Mouse (Mus musculus): ENCODE data around the gene Hey2. TPM values are rescaled to one million over a fixed set of nuclear protein-coding genes. Genes with fewer than 3 reads are reported as not detected.

Gene Hey2
- polyA plus RNA-seq, 1 experiment from 2014 or later: 2.2 TPM

- 11% methylated on average over 11 of the region's 11 CpGs for WGBS
- peak overlapping the region; percentile 45 for H3K4me2 ChIP-seq
These were observed 31.7 kb downstream of the Hey2 start for GRCm38 (mm10) chr10:30810967-30811293.

GRCm38 (mm10) chr10:30810247-30810966 lies 32.2 kb downstream of the Hey2 start:
- Histone ChIP-seq H3K9me3 (no peaks in the 10 kb centered on the region; the same call in 1 of the 2 replicates), H3K27me3 (no peaks in the 10 kb centered on the region), H3K4me2 (peak overlapping the region; percentile 45), H3K27ac (no peak overlapping the region), H3K9ac (replicated peaks) (no peak overlapping the region), H3K4me1 (replicated peaks) (no peaks in the 10 kb centered on the region), H3K36me3 (no peaks in the 10 kb centered on the region), H3K4me3 (replicated peaks) (peak overlapping the region; percentile 33)
- ATAC-seq (ENCODE audit: insufficient number of reproducible peaks, insufficient read depth, low FRiP score, low TSS enrichment, low read depth): peak; percentile 20; the same call in 1 of the 2 replicates
- 46% methylated on average over 9 of the region's 9 CpGs for WGBS

More at GRCm38 (mm10) chr10:30810967-30811293, 31.7 kb downstream of the Hey2 start:
- Histone ChIP-seq H3K27me3 (no peaks in the 10 kb centered on the region), H3K9ac (replicated peaks) (no peak overlapping the region), H3K4me3 (replicated peaks) (peak overlapping the region; percentile 33), H3K36me3 (no peaks in the 10 kb centered on the region), H3K27ac (no peak overlapping the region), H3K9me3 (no peaks in the 10 kb centered on the region; the same call in 1 of the 2 replicates), H3K4me1 (replicated peaks) (no peaks in the 10 kb centered on the region)
- peak; percentile 94 for ATAC-seq (ENCODE audit: insufficient number of reproducible peaks, insufficient read depth, low FRiP score, low TSS enrichment, low read depth)

GRCm38 (mm10) chr10:30803587-30804253 lies 38.9 kb downstream of the Hey2 start:
- WGBS: 34% methylated on average over 7 of the region's 7 CpGs
- ATAC-seq (ENCODE audit: insufficient number of reproducible peaks, insufficient read depth, low FRiP score, low TSS enrichment, low read depth): no peak
- H3K4me2 ChIP-seq: peak overlapping the region; percentile 59

GRCm38 (mm10) chr10:30802681-30803586 lies 39.7 kb downstream of the Hey2 start, which contains the start of gene Ncoa7:
Gene Ncoa7, minus strand, starts transcription at chr10:30803326.
- under 1% methylated on average over 75 of the region's 89 CpGs for WGBS
- Histone ChIP-seq H3K27me3 (no peaks in the 10 kb centered on the region), H3K4me3 (replicated peaks) (peak within 1 kb of the TSS; percentile 74), H3K4me1 (replicated peaks) (peaks cover 5% of the 10 kb centered on the region; the same call in 1 of the 2 replicates), H3K27ac (peak within 1 kb of the TSS; percentile 97), H3K9me3 (no peaks in the 10 kb centered on the region), H3K9ac (replicated peaks) (peak within 1 kb of the TSS; percentile 85), H3K4me2 (peak within 1 kb of the TSS; percentile 59), H3K36me3 (no peaks in the 10 kb centered on the region)
- peak; percentile 92 for ATAC-seq (ENCODE audit: insufficient number of reproducible peaks, insufficient read depth, low FRiP score, low TSS enrichment, low read depth)

More at GRCm38 (mm10) chr10:30803587-30804253, 38.9 kb downstream of the Hey2 start:
- Histone ChIP-seq H3K9ac (replicated peaks) (peak overlapping the region; percentile 85), H3K27ac (peak overlapping the region; percentile 97), H3K4me3 (replicated peaks) (peak overlapping the region; percentile 74), H3K36me3 (no peaks in the 10 kb centered on the region), H3K4me1 (replicated peaks) (peaks cover 5% of the 10 kb centered on the region; the same call in 1 of the 2 replicates), H3K9me3 (no peaks in the 10 kb centered on the region), H3K27me3 (no peaks in the 10 kb centered on the region)

DNA sequence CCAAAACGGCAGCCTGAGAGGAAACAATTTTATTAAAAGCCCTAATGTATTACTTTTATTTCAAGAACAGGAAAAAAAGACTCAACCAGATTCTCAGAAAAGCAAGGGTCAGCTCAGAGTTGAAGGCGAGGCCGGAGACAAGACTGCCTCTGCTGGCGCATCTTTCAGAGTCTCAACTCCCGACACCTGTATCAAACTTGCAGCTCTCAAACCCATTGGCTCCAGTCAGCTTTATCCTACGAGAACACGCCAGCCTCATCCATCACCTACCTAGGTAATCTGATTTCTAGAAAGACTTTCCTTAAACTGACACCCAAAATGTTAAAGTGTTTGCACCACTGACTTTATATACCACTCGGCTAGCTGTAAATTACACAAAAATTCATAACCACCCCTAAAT lies 40.6 kb downstream of the Hey2 start:
- Histone ChIP-seq H3K4me1 (replicated peaks) (peaks cover 5% of the 10 kb centered on the region; the same call in 1 of the 2 replicates), H3K36me3 (no peaks in the 10 kb centered on the region), H3K4me3 (replicated peaks) (peak overlapping the region; percentile 74), H3K9ac (replicated peaks) (peak overlapping the region; percentile 85; the same call in 1 of the 2 replicates), H3K27me3 (no peaks in the 10 kb centered on the region), H3K27ac (no peak overlapping the region), H3K4me2 (peak overlapping the region; percentile 59), H3K9me3 (no peaks in the 10 kb centered on the region)
- ATAC-seq (ENCODE audit: insufficient number of reproducible peaks, insufficient read depth, low FRiP score, low TSS enrichment, low read depth): no peak
- 7% methylated on average over 8 of the region's 8 CpGs for WGBS

GRCm38 (mm10) chr10:30799713-30800450 lies 42.7 kb downstream of the Hey2 start:
- Histone ChIP-seq H3K36me3 (no peaks in the 10 kb centered on the region), H3K4me3 (replicated peaks) (no peak overlapping the region), H3K9me3 (peaks cover 5% of the 10 kb centered on the region; the same call in 1 of the 2 replicates), H3K4me2 (no peak overlapping the region), H3K27ac (no peak overlapping the region), H3K9ac (replicated peaks) (no peak overlapping the region), H3K27me3 (no peaks in the 10 kb centered on the region), H3K4me1 (replicated peaks) (peaks cover 5% of the 10 kb centered on the region; the same call in 1 of the 2 replicates)
- no peak for ATAC-seq (ENCODE audit: insufficient number of reproducible peaks, insufficient read depth, low FRiP score, low TSS enrichment, low read depth)
- WGBS: 87% methylated on average over 2 of the region's 2 CpGs

- 78% methylated on average over 5 of the region's 5 CpGs for WGBS
- Histone ChIP-seq H3K27me3 (no peaks in the 10 kb centered on the region), H3K4me3 (replicated peaks) (no peak overlapping the region), H3K36me3 (peaks cover 5% of the 10 kb centered on the region; the same call in 1 of the 2 replicates), H3K27ac (no peak overlapping the region), H3K9ac (replicated peaks) (no peak overlapping the region), H3K4me2 (no peak overlapping the region), H3K9me3 (peaks cover 17% of the 10 kb centered on the region), H3K4me1 (replicated peaks) (no peaks in the 10 kb centered on the region; the same call in 1 of the 2 replicates)
- no peak for ATAC-seq (ENCODE audit: insufficient number of reproducible peaks, insufficient read depth, low FRiP score, low TSS enrichment, low read depth)
These were observed 45.9 kb downstream of the Hey2 start for GRCm38 (mm10) chr10:30796469-30797261.

GRCm38 (mm10) chr10:30791016-30791415 lies 51.6 kb downstream of the Hey2 start:
- Histone ChIP-seq H3K9me3 (peaks cover 19% of the 10 kb centered on the region), H3K9ac (replicated peaks) (no peak overlapping the region), H3K36me3 (peaks cover 5% of the 10 kb centered on the region; the same call in 1 of the 2 replicates), H3K27me3 (no peaks in the 10 kb centered on the region), H3K4me2 (no peak overlapping the region), H3K4me1 (replicated peaks) (no peaks in the 10 kb centered on the region), H3K27ac (no peak overlapping the region), H3K4me3 (replicated peaks) (no peak overlapping the region)
- no peak for ATAC-seq (ENCODE audit: insufficient number of reproducible peaks, insufficient read depth, low FRiP score, low TSS enrichment, low read depth)
- WGBS: 84% methylated on average over 3 of the region's 3 CpGs

DNA sequence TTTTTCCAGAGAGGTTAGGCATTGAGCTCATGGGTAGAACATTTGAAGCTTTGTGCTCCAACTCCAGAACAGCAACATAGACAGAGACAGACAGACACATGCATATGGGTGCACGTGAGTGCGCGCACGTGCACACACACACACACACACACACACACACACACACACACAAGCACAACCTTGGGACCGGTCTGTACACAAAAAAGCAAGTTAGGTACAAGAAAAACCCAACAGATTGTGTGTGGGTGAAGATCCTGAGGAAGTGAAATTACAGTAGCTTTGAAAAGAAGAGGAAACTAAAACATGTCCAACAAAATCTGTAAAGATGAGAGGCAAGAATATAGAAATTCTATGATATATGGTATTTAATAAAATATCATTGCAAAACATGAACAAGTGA lies 53.1 kb downstream of the Hey2 start:
- peaks cover 12% of the 10 kb centered on the region for H3K9me3 ChIP-seq
- peaks cover 4% of the 10 kb centered on the region; the same call in 1 of the 2 replicates for H3K36me3 ChIP-seq
- H3K4me1 ChIP-seq (replicated peaks): no peaks in the 10 kb centered on the region
- 93% methylated on average over 5 of the region's 5 CpGs for WGBS
- H3K4me2 ChIP-seq: no peak overlapping the region
- no peak overlapping the region for H3K9ac ChIP-seq (replicated peaks)
- no peak for ATAC-seq (ENCODE audit: insufficient number of reproducible peaks, insufficient read depth, low FRiP score, low TSS enrichment, low read depth)
- no peak overlapping the region for H3K27ac ChIP-seq
- no peak overlapping the region for H3K4me3 ChIP-seq (replicated peaks)
- H3K27me3 ChIP-seq: no peaks in the 10 kb centered on the region

DNA sequence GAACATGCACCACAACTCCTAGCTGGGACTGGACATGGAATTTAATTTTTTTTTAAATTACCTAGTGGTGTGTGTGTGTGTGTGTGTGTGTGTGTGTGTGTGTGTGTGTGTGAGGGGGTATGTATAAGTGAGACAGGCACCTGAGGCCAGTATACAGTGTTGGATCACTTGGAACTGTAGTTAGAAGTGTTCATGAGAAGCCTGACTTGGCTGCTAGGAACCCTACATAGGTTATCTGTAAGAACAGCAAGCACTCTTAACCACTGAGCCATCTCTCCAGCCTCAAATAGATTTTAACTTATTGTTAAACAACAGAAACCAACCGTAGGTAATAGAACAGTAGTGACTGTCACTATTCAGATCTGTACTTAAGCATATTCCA lies 54.3 kb downstream of the Hey2 start:
- Histone ChIP-seq H3K27me3 (no peaks in the 10 kb centered on the region), H3K4me1 (replicated peaks) (peaks cover 4% of the 10 kb centered on the region; the same call in 1 of the 2 replicates), H3K9ac (replicated peaks) (no peak overlapping the region), H3K4me2 (no peak overlapping the region), H3K4me3 (replicated peaks) (no peak overlapping the region), H3K36me3 (no peaks in the 10 kb centered on the region), H3K9me3 (peaks cover 9% of the 10 kb centered on the region; the same call in 1 of the 2 replicates), H3K27ac (no peak overlapping the region)
- no peak for ATAC-seq (ENCODE audit: insufficient number of reproducible peaks, insufficient read depth, low FRiP score, low TSS enrichment, low read depth)
- 100% methylated on average over 1 of the region's 1 CpGs for WGBS

All from limb, embryonic 12.5 days (tissue).